Mouse (Mus musculus) lung, adult 18-20 months (tissue): ENCODE data around the gene Ccdc102a.
A peak's percentile ranks its signal among the peaks of the same experiment; 100 is the strongest.

ENCODE experiments used
- DNase-seq, 2 experiments: peaks; one replicate each; pipeline ENCODE4 v3.0.0; 2022; ENCODE audit warnings: mixed read lengths in 2 of 2

The Ccdc102a gene

GRCm38 (mm10) chr8:94919256-94919655, 1.4 kb upstream of the Ccdc102a start:
- no peak for DNase-seq

DNA sequence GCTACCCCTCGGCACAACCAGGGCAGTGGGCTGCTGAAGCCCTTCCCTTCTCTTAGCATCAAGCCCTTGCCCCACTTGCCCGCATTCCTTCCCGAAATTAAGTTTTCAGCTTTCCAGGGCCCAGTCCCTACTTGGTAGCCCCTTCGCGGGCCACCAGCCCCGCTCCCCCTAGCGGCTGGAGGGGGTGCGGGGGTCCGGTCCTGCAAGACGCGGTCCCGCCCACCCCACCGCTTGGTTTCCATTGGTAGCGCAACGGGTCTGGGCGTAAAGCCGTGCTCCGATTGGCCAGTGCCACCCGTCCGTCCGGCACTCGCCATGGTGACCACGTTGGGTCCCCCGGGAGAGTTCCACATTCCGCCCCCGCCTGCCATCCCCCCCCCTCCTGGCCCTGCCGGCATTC, 546 bp downstream of the Ccdc102a start:
- peak; percentile 93 to 97 for DNase-seq

- DNase-seq: no peak
These were observed 956 bp downstream of the Ccdc102a start for GRCm38 (mm10) chr8:94916960-94917324.

- no peak for DNase-seq
These were observed 1.5 kb downstream of the Ccdc102a start for GRCm38 (mm10) chr8:94916311-94916959.

GRCm38 (mm10) chr8:94914701-94915101, 3.2 kb downstream of the Ccdc102a start:
- DNase-seq: peak in 1 of 2 experiments; percentile 56

DNA sequence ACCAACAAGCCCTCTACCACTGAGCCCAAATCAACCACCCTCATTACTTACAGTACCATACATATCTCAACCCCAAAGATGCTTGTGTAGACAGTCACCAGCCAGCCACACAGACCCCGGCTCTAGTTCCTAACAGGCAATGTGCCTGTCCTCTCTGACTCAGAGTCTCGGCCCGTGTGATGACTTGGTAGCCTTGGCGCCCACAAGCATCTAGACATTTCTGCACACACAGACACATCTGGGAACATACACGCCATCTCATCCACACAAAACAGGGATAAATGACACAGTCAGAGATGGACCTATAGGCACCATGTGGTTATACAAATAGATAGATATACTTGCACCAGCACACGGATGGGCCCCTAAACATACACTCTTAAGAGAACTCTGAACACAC, 3.6 kb downstream of the Ccdc102a start:
- DNase-seq: no peak

- peak; percentile 66 to 74 for DNase-seq
These were observed 4.7 kb downstream of the Ccdc102a start for GRCm38 (mm10) chr8:94913061-94913660.

DNA sequence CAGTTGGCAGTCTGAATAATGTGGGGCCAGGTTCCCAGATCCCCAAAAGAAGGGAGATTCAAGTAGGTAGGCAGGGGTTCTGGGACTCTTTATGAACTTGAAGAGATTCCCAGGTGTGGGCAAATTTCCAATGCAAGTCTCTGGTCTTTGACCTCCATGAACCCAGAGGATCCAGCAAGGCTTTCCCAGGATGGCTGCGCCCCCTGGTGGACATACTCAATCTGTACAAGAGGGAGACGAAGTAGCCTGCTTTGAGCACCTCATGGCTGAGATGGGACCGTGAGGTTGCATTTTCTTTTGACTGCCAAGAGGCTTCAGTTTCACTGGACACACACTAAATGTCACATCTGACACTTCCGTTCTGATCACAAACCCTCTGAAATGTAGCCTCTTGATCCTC, 9.1 kb downstream of the Ccdc102a start:
- peak; percentile 82 to 90 for DNase-seq

DNA sequence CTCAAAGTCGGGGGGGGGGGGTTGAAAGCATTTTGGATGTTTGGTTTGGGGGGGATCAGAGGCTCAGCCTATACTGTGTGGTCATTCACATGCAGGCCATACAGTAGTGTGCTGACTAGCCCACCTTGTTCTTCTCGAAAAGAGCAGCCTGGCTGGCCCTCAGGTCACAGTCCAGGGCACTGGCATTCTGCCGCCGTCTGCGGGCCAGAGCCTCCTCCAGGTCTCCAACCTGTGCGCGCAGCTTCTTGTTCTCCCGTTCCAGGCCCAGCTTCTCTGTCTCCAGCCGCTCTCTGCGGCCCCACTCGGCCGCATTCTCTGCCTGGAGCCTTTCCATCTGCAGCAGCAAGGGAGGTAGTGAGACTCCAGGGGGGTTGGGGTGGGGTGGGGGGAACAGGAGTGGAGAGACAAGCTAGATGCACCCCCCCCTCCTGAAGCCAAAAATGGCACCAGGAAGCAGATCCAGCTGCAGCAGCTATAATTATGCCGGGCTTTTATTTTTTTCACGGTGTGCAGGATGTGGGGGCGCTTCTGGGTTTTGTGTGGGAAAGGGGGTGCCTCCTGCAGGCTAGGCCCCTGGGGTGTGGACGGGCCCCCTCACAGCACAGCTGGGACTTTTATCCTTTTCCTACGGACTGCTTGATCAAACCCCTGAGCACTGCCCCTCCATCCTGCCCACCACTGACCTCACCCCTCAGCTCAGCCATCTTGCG, 10.2 kb downstream of the Ccdc102a start:
- no peak for DNase-seq

DNA sequence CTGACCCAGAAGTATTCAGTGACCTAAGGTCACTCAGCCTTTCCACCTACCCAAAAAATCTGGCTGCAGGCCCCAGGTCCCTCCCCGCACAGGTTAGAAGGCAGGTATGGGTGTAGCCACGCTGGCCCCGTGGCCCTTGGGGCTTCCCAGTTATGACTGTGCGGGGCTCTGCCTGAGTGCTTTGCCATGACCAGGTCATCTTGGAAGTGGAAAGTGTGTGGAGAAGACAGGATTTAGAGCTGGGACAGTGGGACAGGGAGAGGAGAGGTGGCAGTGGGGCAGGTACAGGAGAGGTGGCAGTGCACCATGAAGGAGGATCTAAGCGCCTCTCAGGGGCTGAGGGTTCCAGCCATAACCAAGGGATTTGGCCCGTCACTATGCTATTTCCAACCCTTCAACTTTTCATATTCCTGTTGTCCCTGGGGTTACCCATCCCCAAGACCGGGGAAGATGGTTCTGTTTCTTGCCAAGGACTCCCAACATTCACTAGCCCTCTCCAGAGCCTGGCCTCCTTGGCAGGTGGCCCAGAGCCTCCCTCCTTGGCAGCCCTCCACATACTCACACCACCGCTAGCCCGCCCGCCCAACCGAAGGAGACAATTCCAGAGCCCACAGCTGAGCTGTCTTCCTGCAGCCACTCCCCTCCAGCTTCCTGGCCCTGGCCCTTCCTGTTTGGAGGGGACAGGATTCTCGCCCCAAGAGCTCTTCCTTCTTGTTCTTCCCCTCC, 13.3 kb downstream of the Ccdc102a start:
- peak; percentile 89 to 93 for DNase-seq

DNA sequence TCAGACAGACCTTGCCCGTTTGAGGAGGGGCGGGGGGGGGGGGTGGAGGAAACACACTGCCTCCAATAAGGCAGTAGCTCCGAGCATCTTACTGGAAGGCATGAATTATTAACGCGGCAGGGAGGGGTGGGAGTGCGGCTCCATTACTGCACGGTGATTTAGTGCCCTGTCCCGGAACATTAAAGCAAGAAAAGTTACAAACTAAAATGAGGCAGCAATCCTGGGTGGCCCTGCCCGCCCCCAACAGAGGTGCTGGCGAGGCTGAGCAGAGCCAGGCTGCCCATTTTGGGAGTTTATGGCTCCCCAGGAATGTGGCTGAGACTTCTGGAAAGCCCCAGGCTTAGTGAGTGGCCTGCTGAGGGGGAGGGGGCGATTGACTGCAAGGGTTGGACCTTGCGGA, 14.2 kb downstream of the Ccdc102a start:
- DNase-seq: no peak

DNA sequence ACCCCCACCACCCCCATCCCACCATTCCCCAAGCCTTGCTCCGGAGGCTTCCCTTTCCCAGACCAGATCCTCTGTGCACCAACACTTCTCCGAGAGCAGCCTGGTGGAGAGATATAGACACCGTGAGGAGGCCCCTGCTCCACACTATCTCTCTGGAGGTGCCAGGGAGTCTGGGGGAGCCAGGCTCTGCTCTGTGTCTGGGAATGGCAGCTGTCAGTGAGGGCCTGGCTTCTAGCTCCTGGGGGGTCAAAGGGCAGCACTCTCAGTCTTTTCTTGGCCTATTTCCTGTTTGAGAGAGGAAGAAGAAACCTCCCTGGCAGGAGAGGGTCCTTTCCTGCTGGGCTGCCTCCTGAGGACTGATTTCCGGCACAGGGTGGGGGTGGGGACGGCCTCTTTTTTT, 16.9 kb downstream of the Ccdc102a start:
- peak in 1 of 2 experiments; percentile 20 for DNase-seq

DNA sequence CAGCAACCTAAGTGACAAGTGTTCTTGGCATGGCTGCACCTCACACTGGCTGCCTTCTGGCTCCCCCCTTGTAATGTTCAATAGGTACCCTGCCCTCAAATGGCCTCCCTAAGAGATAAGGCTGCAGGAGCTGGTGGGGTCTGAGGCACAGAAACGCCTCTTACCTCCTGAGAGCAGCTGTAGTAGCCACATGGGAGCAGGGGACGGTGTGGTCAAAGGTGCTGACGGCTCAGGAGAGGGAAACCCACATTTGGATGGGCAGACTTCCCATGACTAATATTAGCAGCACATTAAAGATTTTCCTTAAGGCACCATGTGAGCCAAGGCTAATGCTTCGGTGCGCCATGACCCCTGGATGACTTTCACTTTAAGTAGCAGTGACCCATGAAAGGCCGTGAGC, 17.3 kb downstream of the Ccdc102a start:
- DNase-seq: no peak

DNA sequence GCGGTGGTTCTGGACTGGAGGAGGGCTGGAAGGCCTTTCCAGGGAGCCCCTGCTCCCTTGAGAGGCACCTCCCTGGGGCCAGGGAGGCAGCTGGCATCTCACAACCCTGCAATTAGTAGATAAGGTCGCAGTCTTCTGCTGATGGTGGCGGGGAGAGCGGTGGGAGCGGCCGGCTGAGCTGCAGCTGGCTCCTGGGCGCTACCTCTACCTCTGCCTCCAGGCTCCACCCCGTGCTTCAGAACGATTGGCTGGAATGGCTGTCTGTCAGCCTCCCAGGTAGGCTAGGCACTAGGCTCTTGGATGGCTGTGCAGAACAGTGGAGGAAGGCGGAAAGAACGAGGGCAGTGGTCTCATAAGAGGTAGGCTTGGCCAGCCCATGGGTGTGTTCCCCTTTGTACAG, 18.6 kb downstream of the Ccdc102a start:
- peak; percentile 64 to 76 for DNase-seq

- no peak for DNase-seq
These were observed 25.0 kb downstream of the Ccdc102a start for GRCm38 (mm10) chr8:94892917-94893316.

DNA sequence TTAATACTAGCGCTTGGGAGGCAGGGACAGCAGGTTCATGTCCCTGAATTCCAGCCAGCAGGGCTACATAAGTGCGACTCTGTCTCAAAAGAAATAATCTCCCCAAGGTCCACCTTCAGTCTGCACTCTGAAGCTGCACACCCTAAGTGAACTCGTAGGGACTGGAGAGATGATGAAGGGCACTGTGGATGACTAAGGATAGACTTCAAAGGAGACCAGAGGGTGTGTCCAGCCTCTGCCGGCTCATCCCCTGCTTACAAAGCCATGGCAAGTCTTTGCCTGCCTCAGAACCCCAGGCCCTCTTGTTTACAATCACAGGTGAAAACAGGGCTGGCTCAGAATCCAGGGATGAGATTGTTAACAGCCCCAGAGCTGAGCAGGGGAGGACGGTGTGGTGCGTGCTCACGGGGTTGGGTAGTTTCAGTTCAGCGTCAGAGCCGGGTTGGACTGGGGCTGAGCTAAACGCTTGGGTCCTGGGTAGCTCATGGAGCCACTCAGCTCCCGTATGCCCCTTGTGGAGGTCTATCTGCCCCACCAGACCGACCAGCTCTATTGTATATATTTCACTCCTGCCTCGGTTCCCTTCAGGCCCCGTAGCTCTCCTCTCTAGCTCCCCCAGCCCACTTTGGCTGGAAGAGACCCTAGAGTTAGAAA, 29.4 kb downstream of the Ccdc102a start:
- no peak for DNase-seq

- no peak for DNase-seq
These were observed 37.2 kb downstream of the Ccdc102a start for GRCm38 (mm10) chr8:94880742-94881141.

GRCm38 (mm10) chr8:94876820-94877219, 41.1 kb downstream of the Ccdc102a start:
- no peak for DNase-seq

DNA sequence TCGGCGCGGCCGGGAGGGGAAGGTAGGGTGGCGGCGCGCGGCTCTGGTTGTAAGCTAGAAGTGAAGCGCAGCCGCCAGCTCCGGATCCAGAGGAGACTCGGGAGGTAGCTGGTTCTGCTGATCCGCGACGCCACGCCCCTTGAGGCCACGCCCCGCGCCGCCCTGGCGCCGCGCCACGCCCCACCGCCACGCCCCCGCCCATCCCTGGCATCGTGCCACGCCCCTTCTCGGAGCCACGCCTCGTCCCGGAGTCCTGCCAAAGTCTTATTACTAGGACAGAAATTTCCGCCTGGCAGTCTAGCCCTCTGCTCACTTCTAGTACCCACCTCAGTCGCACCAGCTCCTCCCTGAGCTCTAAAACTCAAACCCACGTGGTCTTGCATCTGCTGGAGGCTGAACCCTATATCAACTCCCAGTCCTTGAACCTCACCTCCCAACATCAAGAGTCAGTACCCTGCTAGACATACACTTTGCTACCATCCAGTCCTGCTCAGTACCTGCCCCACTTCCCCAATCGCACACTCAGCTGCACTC, 41.6 kb downstream of the Ccdc102a start, which contains the start of gene Dok4:
Gene Dok4 (minus strand): TSS at position 134 of the 534 bp plus-strand sequence.
- peak; percentile 89 to 90 for DNase-seq

DNA sequence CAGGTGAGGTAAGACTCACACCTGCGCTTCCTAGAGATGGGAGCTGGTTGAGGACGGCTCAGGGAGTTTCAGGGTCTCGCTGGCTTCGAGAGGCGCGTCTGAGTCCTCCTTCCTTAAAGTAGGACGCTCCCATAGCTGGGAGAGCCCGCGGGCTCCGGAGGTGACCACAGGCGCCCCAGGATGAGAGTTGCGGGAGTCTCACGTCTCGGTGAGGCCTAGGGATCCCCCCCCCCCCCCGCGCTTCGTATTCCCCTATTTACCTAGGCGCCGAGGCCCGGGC, 42.1 kb downstream of the Ccdc102a start:
- DNase-seq: peak in 1 of 2 experiments; percentile 14

DNA sequence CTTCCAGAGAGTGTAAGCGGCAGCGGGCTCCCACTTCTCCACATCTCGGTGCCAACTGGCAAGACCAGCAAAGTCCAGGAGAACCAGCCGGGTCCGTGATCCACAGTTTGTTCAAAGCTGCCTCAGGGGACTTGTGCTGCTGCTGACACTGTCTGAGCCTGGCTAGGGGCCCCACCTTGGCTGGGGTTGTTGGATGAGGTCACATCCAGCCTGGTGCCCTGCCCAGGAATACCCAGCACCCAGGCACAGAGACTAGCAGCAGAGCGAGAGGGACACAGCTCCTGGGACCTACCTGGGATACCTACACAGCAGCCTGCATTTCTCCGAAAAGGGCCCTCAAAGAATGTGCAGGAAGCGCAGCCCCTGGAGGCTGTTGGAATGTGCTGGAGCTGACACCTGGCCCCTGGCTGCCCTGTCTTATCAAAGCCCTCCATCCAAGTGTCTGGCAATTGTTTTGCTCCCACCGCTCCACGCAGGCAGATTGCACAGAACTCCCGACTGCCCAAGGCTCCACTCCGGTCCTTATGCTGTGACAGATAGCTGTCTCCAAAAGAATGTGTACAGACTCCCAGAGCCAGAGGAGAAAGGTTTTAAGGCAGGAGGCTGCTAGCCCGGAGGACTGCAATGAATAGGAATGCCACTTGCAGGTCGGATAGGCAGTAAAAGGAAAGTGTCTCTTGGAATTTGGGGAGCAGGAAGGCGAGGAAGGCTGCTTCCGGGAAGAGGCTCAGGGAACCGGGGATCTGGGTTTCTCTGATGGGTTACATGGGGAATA, 42.6 kb downstream of the Ccdc102a start:
- DNase-seq: peak; percentile 45 to 49

GRCm38 (mm10) chr8:94874358-94874757, 43.5 kb downstream of the Ccdc102a start:
- peak; percentile 71 to 75 for DNase-seq
